Mouse (Mus musculus) cortical plate, adult 2 months (tissue): ENCODE measurements around the gene Tmem251.

Experiments
- CTCF ChIP-seq: fragments of 200-500 bp; IDR thresholded peaks from 2 replicates; pipeline ENCODE4 v1.5.1; 2011; ENCODE audit warnings: mild to moderate bottlenecking, control low read depth, low read length; ENCODE audit not compliant: insufficient read depth; ENCODE audit errors: extremely low read depth
- POLR2A ChIP-seq: fragments of 200-500 bp; IDR thresholded peaks from 2 replicates; pipeline ENCODE4 v1.6.1; 2011; ENCODE audit warnings: mild to moderate bottlenecking, low read length, control low read depth; ENCODE audit not compliant: insufficient read depth; ENCODE audit errors: extremely low read depth

DNA sequence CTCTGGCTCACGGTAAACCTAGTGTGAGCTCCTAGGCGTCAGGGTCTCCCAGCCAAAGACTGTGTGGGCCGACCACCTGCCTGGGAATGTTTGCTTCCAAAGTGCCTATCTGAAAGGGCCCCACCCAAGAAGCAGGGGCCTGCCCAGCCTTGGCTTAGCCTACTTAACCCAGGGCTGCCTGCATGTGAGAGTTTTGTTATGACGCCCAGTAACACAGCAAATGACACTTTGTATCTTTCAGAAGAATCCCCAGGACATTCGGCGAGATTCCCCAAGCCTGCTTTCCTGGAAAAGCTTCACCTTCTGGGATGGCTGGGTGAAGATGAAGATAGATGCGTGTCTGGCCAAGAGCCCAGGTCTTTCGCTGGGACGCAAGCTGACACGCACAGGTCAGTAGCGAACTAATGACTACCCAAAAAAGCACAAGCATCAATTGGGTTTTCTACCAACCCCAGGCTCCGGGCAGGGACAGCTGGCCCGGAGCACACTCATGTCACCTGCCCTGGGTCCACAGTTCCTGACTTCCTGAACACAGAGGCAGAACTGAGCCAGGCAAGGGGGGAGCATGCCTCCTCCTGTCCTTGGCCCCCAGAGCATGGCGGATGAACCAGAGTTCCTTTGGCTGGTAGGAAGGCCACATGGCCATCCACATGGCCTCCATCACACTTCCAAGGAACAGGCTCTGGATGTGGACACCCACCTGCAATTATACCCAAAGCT lies 46.8 kb upstream of the Tmem251 start:
- TF ChIP-seq CTCF: no peak
- no peak for TF ChIP-seq POLR2A
